Mouse (Mus musculus) NIH3T3 (cell line): ENCODE results near the gene Spata20.

Experiments
- DNase-seq: peaks from one replicate; pipeline ENCODE4 v3.0.0-alpha.2; 2012; ENCODE audit warnings: low read depth

The Spata20 gene

DNA sequence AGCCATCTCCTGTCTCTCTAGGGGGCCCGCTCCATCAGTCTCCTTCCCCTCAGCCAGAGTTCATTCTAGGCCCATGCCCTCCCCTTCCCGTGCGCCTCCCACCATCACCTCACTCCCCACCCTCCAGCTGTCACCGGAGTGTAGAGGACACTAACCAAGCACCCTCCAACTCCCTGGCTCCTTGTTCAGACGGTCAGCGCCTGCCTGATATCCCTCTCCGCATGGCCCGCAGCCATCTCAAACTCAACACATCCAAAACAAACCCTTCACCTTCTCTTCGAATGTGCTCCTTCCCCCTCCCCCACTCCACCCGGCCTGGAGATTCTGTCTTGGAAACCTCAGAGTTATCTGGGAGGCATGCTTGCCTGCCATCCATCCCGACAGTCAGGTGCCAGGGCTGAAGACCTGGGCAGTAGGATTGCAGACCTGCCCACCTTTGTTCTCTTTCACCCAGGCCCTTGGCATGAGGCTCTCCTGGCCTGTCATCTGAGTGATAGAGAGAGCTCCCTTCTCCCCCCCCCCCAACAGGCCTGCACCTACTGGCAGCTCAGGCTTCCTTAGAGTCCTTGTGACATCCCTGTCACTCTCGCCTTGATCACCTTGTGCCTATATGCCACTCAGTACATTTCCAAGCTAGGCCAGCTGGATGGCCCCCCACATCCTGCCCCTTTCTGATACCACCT lies 34.7 kb downstream of the Spata20 start:
- no peak for DNase-seq

DNA sequence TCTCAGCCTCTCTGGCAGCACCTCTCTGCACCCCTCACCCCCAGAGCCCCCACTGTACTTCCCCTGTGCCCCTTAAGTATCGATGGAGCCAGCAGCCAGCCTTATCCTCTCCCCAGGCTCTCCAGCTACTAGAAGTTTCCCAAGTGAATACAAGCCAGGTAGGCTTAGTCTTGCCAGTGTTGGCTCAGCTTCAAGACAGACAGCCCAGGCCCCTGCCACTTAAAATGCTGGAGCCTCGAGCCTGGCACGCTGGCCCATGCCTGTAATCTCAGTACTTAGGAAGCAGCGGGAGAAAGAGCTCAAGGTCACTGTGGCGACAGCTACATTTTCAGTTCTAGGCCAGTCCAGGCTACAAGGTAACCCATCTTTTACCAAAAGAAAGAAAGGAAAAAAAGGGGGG lies 36.1 kb downstream of the Spata20 start:
- DNase-seq: no peak

- no peak for DNase-seq
These were observed 36.7 kb downstream of the Spata20 start for GRCm38 (mm10) chr11:94449239-94449638.

DNA sequence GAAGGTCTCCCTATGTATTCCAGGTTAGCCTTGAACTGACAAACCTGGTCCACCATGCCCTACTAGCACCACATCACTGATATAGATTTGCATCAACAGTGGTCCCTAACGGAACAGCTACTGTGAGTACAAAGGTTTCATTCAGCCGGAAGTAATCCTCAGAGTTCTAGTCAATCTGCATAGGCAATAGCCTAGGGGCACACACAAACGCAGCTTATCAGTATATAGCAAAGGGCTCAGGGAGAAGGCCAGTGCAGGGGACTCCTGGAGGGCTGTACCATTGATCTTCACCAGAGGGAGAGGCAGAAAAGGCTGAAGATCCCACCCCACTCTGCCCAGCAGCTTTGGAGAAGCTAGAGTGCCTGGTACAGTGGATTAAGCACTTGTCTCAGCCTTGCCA lies 39.0 kb downstream of the Spata20 start:
- no peak for DNase-seq

DNA sequence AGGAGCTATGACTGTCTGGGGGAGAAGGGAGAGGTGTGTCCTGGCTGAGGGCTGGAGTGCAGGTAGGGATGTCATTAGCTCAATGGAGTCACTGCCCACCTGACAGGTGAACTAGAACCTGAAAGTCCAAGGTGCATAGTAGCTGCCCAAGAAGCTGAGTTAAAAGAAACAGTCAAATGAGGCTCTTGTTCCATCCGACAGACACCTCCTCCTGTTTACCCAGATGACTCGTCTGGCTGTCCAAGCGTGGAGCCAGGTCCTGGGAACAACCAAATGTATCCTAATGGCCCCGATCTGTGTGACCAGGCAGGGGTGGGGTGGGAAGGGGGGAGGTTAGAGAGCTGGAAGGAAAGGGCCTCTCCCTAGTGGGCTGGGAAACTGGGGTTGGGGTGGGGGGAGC lies 40.7 kb downstream of the Spata20 start:
- peak; percentile 5 for DNase-seq

DNA sequence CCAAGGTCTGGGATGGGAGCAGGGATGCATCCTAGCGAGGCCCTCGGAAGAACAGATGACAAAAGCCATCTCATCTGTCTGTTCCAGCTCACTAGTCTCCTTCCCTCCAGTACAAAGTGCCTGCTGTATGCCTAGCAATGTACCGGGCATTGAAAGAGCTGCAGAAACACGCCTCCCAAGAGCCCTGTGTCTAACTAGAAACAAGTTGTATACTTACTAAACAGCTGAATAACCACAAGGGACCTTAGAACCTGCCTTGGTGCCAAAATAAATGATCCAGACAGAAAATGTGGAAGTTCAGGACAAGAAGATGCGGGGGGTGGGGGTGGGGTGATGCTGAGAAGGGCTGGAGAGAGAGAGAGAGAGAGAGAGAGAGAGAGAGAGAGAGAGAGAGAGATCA lies 41.1 kb downstream of the Spata20 start:
- DNase-seq: peak; percentile 32

GRCm38 (mm10) chr11:94441752-94442151 lies 44.2 kb downstream of the Spata20 start:
- DNase-seq: no peak

- DNase-seq: no peak
These were observed 44.9 kb downstream of the Spata20 start for GRCm38 (mm10) chr11:94441122-94441521.

DNA sequence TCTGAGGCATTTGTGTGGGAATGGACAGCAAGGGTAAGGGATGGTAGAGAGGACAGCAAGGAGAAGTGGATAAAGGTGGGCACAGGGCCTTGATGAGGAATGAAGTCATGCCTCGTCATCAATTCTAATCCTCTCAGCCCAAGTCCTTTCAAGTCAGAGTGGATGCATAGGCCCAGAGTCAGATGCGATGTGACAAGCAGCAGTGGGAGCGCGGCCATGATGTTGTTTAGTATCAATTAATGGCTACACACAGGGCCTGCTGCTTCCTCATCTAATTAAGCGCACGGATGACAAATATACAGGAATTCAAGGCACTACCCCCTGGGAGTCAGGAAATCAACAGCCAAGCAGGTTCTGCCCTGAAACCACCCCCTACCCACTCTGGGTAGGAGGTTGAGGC lies 45.6 kb downstream of the Spata20 start:
- DNase-seq: no peak

DNA sequence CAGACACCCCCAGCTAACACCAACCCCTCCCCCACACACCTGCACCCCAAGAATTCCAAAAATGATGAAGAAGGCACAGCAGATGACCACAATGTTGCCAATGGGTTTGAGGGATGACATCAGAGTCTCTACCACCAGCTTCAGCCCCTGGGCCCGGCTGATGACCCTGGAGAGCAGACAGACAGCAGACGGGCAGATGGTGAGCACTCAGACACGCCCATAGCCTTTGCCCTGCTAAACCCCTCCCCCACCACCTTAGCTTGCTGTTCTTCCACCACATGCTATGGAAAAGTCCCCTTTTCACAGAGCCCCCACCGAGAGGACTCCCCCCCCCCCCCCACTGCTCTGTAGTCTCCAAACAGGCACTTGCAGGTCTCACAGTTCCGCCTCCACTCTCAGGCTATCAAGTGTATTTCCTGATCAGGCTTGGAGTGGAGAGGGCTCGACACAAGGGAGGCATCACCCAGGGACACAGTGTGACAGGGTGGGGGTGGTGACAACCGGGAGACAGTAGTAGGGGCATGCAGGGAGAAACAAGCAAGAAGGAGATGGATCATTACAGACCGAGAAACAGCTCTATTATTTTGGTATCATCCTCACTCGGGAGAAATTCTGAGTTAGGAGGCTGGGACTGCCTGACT lies 56.8 kb downstream of the Spata20 start:
- DNase-seq: no peak
